Mouse (Mus musculus) CD4-positive naive resting alpha-beta T cell, adult 57 days (primary cell): ENCODE data around the gene Defa22. TPM values are rescaled to one million over a fixed set of nuclear protein-coding genes. Genes with fewer than 3 reads are reported as not detected.

ENCODE experiments used
- total RNA-seq: library from RNA; stranded (reverse); gene quantifications from one replicate; pipeline ENCODE4 v1.2.4, GENCODE M21; 2023

Gene Defa22
- total RNA-seq = not detected

GRCm38 (mm10) chr8:21161977-21162376 is at the start of gene Defa22:
TSS of gene Defa22 (plus strand) at chr8:21162277.

GRCm38 (mm10) chr8:21134342-21134741 is 27.7 kb upstream of the Defa22 start, which contains the start of gene Defa30:
TSS of gene Defa30 (plus strand) at chr8:21134642.

GRCm38 (mm10) chr8:21191314-21191713 is 29.2 kb downstream of the Defa22 start, which contains the start of gene Defa31:
TSS of gene Defa31 (plus strand) at chr8:21191614.

GRCm38 (mm10) chr8:21201261-21201660 is 39.2 kb downstream of the Defa22 start, which contains the start of gene Gm15293:
TSS of gene Gm15293 (plus strand) at chr8:21201561.

Other genes starting within 250 kb of the Defa22 start
- not detected for gene Gm6040, start 240.2 kb upstream of the Defa22 start, total RNA-seq
- not detected for gene AY761185, start 217.6 kb upstream of the Defa22 start, total RNA-seq
- not detected for gene Defa21, start 136.7 kb upstream of the Defa22 start, total RNA-seq
- gene Defa23, start 107.2 kb upstream of the Defa22 start, total RNA-seq = not detected
- not detected for gene Defa35, start 97.2 kb upstream of the Defa22 start, total RNA-seq
- not detected for gene Defa25, start 77.8 kb upstream of the Defa22 start, total RNA-seq
- not detected for gene Gm14851, start 66.2 kb upstream of the Defa22 start, total RNA-seq
- gene Defa30, start 27.6 kb upstream of the Defa22 start, total RNA-seq = not detected
- not detected for gene Defa31, start 29.3 kb downstream of the Defa22 start, total RNA-seq
- not detected for gene Gm15293, start 39.3 kb downstream of the Defa22 start, total RNA-seq
- gene Gm15292, start 87.5 kb downstream of the Defa22 start, total RNA-seq = not detected
- gene Defa27, start 153.3 kb downstream of the Defa22 start, total RNA-seq = not detected
- not detected for gene Defa29, start 164.7 kb downstream of the Defa22 start, total RNA-seq
- not detected for gene Defa2, start 216.2 kb downstream of the Defa22 start, total RNA-seq
- not detected for gene Defa33, start 229.5 kb downstream of the Defa22 start, total RNA-seq